Mouse (Mus musculus): Measurements from ENCODE around the gene Mis12. TPM values are rescaled to one million over a fixed set of nuclear protein-coding genes. Genes with fewer than 3 reads are reported as not detected.

The Mis12 gene
- total and polyA plus RNA-seq, 3 experiments, result 4.9 to 52.7 (median 50.2) TPM

DNA sequence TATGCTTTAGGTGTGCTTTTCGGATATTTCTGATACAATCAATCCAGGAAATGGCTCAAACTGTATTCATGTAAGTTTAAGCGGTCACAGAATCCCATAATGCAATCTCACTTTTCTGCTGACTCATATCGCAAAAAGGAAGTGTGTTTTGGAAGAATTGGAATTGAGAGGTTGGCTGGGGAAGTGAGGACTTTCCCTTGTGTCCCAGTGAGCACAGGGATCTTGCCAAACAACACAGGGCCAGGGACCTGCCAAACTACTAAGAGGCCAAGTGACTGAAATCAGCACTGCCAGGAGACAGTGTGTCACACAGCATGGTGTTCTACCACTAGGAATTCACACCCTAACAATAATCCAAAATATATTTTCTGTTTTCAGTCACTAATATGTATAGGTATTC, 11.1 kb upstream of the Mis12 start:
- no peaks in the 10 kb centered on the region for H3K9me3 ChIP-seq (replicated peaks)
- H3K4me3 ChIP-seq (ENCODE audit: low read depth, low read length), result no peak overlapping the region
- H3K27me3 ChIP-seq (ENCODE audit: insufficient read depth, low read length), result no peaks in the 10 kb centered on the region
- no peak for DNase-seq (ENCODE audit: low spot score)
- H3K36me3 ChIP-seq (replicated peaks), result peaks cover 65% of the 10 kb centered on the region
- no peak for TF ChIP-seq CTCF (IDR thresholded peaks at IDR 0.05; ENCODE audit: low read depth, low read length)
- TF ChIP-seq TAL1 (conservative IDR thresholded peaks at IDR 0.05; ENCODE audit: low read depth, low read length), result no peak
- no peak for TF ChIP-seq GATA1 (IDR thresholded peaks at IDR 0.05; ENCODE audit: borderline replicate concordance, low read length)
- no peak for TF ChIP-seq POLR2AphosphoS5 (IDR thresholded peaks at IDR 0.05; ENCODE audit: insufficient replicate concordance, low read depth, low read length)
- TF ChIP-seq GATA2 (IDR thresholded peaks at IDR 0.05; ENCODE audit: borderline replicate concordance, low read depth, low read length), result no peak
- H3K4me1 ChIP-seq (ENCODE audit: insufficient read depth, low read depth, low read length), result peaks cover 12% of the 10 kb centered on the region
- ATAC-seq (ENCODE audit: extremely low read depth, insufficient number of reproducible peaks, low FRiP score, poor library complexity, severe bottlenecking), result no peak

- no peak for TF ChIP-seq GATA1 (IDR thresholded peaks at IDR 0.05; ENCODE audit: borderline replicate concordance, low read length)
- TF ChIP-seq GATA2 (IDR thresholded peaks at IDR 0.05; ENCODE audit: borderline replicate concordance, low read depth, low read length), result no peak
- no peak for TF ChIP-seq TAL1 (conservative IDR thresholded peaks at IDR 0.05; ENCODE audit: low read depth, low read length)
- TF ChIP-seq CTCF (IDR thresholded peaks at IDR 0.05; ENCODE audit: low read depth, low read length), result no peak
- no peak for TF ChIP-seq POLR2AphosphoS5 (IDR thresholded peaks at IDR 0.05; ENCODE audit: insufficient replicate concordance, low read depth, low read length)
- no peak overlapping the region for H3K4me3 ChIP-seq (ENCODE audit: low read depth, low read length)
- no peaks in the 10 kb centered on the region for H3K27me3 ChIP-seq (ENCODE audit: insufficient read depth, low read length)
- peaks cover 87% of the 10 kb centered on the region for H3K36me3 ChIP-seq (replicated peaks)
- H3K4me1 ChIP-seq (ENCODE audit: insufficient read depth, low read depth, low read length), result peaks cover 15% of the 10 kb centered on the region
- DNase-seq (ENCODE audit: low spot score), result no peak
- ATAC-seq (ENCODE audit: extremely low read depth, insufficient number of reproducible peaks, low FRiP score, poor library complexity, severe bottlenecking), result no peak
- no peaks in the 10 kb centered on the region for H3K9me3 ChIP-seq (replicated peaks)
These were observed 6.7 kb upstream of the Mis12 start for GRCm38 (mm10) chr11:71012743-71013142.

DNA sequence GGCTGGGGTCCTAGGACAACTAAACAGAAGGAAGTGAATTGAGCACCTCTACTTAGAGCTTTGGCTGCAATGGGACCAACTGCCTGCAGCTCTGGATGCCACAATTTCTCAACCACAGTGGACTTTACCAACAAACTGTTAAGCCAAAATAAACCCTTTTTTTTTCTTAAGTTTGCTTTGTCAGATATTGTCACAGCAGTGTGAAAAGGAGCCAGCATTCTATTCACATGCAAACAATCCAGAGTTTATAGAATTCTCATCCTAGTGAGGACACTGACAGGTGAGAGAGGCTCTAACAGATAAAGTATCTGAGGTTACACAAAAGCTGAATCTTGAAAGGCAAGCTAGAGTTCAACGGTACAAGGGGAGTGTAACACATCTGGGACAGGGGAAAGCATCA, 2.4 kb upstream of the Mis12 start:
- H3K4me1 ChIP-seq (ENCODE audit: insufficient read depth, low read depth, low read length), result peaks cover 34% of the 10 kb centered on the region
- no peak for ATAC-seq (ENCODE audit: extremely low read depth, insufficient number of reproducible peaks, low FRiP score, poor library complexity, severe bottlenecking)
- TF ChIP-seq GATA1 (IDR thresholded peaks at IDR 0.05; ENCODE audit: borderline replicate concordance, low read length) (no peak), POLR2AphosphoS5 (IDR thresholded peaks at IDR 0.05; ENCODE audit: insufficient replicate concordance, low read depth, low read length) (no peak), TAL1 (conservative IDR thresholded peaks at IDR 0.05; ENCODE audit: low read depth, low read length) (no peak), GATA2 (IDR thresholded peaks at IDR 0.05; ENCODE audit: borderline replicate concordance, low read depth, low read length) (no peak), CTCF (IDR thresholded peaks at IDR 0.05; ENCODE audit: low read depth, low read length) (no peak)
- DNase-seq (ENCODE audit: low spot score), result no peak
- no peaks in the 10 kb centered on the region for H3K9me3 ChIP-seq (replicated peaks)
- H3K4me3 ChIP-seq (ENCODE audit: low read depth, low read length), result no peak overlapping the region
- peaks cover 58% of the 10 kb centered on the region for H3K36me3 ChIP-seq (replicated peaks)
- no peaks in the 10 kb centered on the region for H3K27me3 ChIP-seq (ENCODE audit: insufficient read depth, low read length)

GRCm38 (mm10) chr11:71018416-71019200, 803 bp upstream of the Mis12 start:
- TF ChIP-seq TAL1 (conservative IDR thresholded peaks at IDR 0.05; ENCODE audit: low read depth, low read length) (no peak), POLR2AphosphoS5 (IDR thresholded peaks at IDR 0.05; ENCODE audit: insufficient replicate concordance, low read depth, low read length) (no peak), CTCF (IDR thresholded peaks at IDR 0.05; ENCODE audit: low read depth, low read length) (no peak), GATA2 (IDR thresholded peaks at IDR 0.05; ENCODE audit: borderline replicate concordance, low read depth, low read length) (no peak), GATA1 (IDR thresholded peaks at IDR 0.05; ENCODE audit: borderline replicate concordance, low read length) (no peak)
- ATAC-seq (ENCODE audit: extremely low read depth, insufficient number of reproducible peaks, low FRiP score, poor library complexity, severe bottlenecking), result no peak
- Histone ChIP-seq H3K27me3 (ENCODE audit: insufficient read depth, low read length) (no peaks in the 10 kb centered on the region), H3K9me3 (replicated peaks) (no peaks in the 10 kb centered on the region), H3K4me1 (ENCODE audit: insufficient read depth, low read depth, low read length) (peaks cover 42% of the 10 kb centered on the region), H3K4me3 (ENCODE audit: low read depth, low read length) (peak overlapping the region; percentile 93), H3K36me3 (replicated peaks) (peaks cover 58% of the 10 kb centered on the region)
- no peak for DNase-seq (ENCODE audit: low spot score)

DNA sequence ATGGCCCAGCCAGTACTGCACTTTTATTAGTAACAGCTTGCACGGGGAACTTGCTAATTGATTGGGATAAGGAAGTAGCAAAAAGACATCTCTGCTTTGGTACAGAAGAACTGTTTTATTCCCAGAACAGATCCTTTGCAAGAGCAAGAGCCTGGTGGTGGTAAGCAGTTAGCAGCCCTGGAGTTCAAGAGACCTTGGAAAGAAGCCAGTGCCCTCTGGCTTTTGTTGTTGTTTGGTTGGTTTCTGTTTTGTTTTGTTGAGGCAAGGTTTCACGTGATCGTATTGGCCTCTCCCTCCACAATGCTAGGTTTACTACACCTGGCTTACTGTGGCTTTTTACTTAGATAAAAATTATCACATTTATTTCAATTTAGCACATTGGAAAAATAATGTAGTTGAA, 8.9 kb downstream of the Mis12 start:
- Histone ChIP-seq H3K36me3 (replicated peaks) (peaks cover 64% of the 10 kb centered on the region), H3K27me3 (ENCODE audit: insufficient read depth, low read length) (0 out of 2 replicates have a peak, but pooled peaks cover 2% of the 10 kb centered on the region), H3K9me3 (replicated peaks) (no peaks in the 10 kb centered on the region), H3K4me1 (ENCODE audit: insufficient read depth, low read depth, low read length) (peaks cover 26% of the 10 kb centered on the region), H3K4me3 (ENCODE audit: low read depth, low read length) (no peak overlapping the region)
- no peak for DNase-seq (ENCODE audit: low spot score)
- TF ChIP-seq GATA1 (IDR thresholded peaks at IDR 0.05; ENCODE audit: borderline replicate concordance, low read length), result no peak
- no peak for TF ChIP-seq GATA2 (IDR thresholded peaks at IDR 0.05; ENCODE audit: borderline replicate concordance, low read depth, low read length)
- no peak for TF ChIP-seq CTCF (IDR thresholded peaks at IDR 0.05; ENCODE audit: low read depth, low read length)
- no peak for TF ChIP-seq POLR2AphosphoS5 (IDR thresholded peaks at IDR 0.05; ENCODE audit: insufficient replicate concordance, low read depth, low read length)
- no peak for TF ChIP-seq TAL1 (conservative IDR thresholded peaks at IDR 0.05; ENCODE audit: low read depth, low read length)
- no peak for ATAC-seq (ENCODE audit: extremely low read depth, insufficient number of reproducible peaks, low FRiP score, poor library complexity, severe bottlenecking)

DNA sequence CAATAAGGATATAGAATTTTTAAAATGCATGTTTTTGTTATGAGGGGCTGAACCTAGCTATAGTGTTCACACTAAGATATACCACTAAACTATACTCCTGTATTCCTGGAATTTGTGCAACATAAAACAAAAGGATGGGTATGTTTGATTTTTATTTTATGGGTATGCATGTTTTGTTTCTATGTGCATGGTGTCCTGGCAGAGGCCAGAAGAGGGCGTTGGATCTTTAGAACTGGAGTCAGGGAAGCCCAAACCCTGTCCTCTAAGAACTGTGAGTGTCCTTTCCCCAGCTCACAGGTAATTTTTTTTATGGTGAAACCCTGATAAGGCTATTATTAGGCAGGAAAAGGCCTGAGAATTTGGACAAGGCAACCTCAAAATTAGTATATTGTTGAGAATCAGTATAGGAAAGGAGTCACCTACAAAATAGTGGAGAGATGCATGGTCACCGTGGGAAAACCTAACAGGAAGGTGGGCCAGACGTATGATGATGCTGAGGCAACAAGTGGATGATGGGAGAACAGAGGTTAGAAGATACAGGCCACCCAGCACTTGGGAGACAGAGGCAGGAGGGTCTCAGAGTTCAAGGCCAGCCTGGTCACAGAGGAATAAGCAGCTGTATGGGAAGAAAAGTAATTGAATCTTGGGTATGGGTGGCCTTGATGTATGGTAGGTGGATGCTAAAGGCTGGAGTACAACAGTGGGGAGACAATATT, 10.2 kb downstream of the Mis12 start:
- H3K9me3 ChIP-seq (replicated peaks), result no peaks in the 10 kb centered on the region
- DNase-seq (ENCODE audit: low spot score) (no peak), ATAC-seq (ENCODE audit: extremely low read depth, insufficient number of reproducible peaks, low FRiP score, poor library complexity, severe bottlenecking) (no peak)
- peaks cover 25% of the 10 kb centered on the region for H3K4me1 ChIP-seq (ENCODE audit: insufficient read depth, low read depth, low read length)
- peaks cover 51% of the 10 kb centered on the region for H3K36me3 ChIP-seq (replicated peaks)
- TF ChIP-seq POLR2AphosphoS5 (IDR thresholded peaks at IDR 0.05; ENCODE audit: insufficient replicate concordance, low read depth, low read length) (no peak), GATA2 (IDR thresholded peaks at IDR 0.05; ENCODE audit: borderline replicate concordance, low read depth, low read length) (no peak)
- H3K4me3 ChIP-seq (ENCODE audit: low read depth, low read length), result no peak overlapping the region
- 0 out of 2 replicates have a peak, but pooled peaks cover 3% of the 10 kb centered on the region for H3K27me3 ChIP-seq (ENCODE audit: insufficient read depth, low read length)

All from G1E (cell line).